Mouse (Mus musculus): Measurements from ENCODE around the gene Mefv.
"Not testable (repeated sequence)": the region's sequence is repeated elsewhere in the genome, so short reads cannot be mapped to it uniquely, and the experiment has no call there.

Gene Mefv

GRCm38 (mm10) chr16:3717980-3718379, at the start of gene Mefv:
Mefv (minus strand) TSS chr16:3718097.
- DNase-seq (ENCODE audit: low read depth), result no peak

- no peak for DNase-seq (ENCODE audit: low read depth)
Observed at GRCm38 (mm10) chr16:3748976-3749375, 31.1 kb upstream of the Mefv start.

GRCm38 (mm10) chr16:3745656-3746055, 27.8 kb upstream of the Mefv start:
- no peak for DNase-seq (ENCODE audit: low read depth)

- no peak for DNase-seq (ENCODE audit: low read depth)
Observed at GRCm38 (mm10) chr16:3744186-3744700, 26.3 kb upstream of the Mefv start.

- peak; percentile 97 for DNase-seq (ENCODE audit: low read depth)
Observed at GRCm38 (mm10) chr16:3743503-3744185, 25.7 kb upstream of the Mefv start, which contains the start of gene Zfp263. Zfp263 (plus strand) TSS chr16:3744093.

- no peak for DNase-seq (ENCODE audit: low read depth)
Observed at GRCm38 (mm10) chr16:3742466-3742865, 24.6 kb upstream of the Mefv start.

- DNase-seq (ENCODE audit: low read depth), result no peak
Observed at GRCm38 (mm10) chr16:3733198-3733732, 15.4 kb upstream of the Mefv start.

GRCm38 (mm10) chr16:3732612-3733011, 14.7 kb upstream of the Mefv start:
- DNase-seq (ENCODE audit: low read depth), result no peak

GRCm38 (mm10) chr16:3727980-3728720, 10.3 kb upstream of the Mefv start:
- no peak for DNase-seq (ENCODE audit: low read depth)

- peak; percentile 80 for DNase-seq (ENCODE audit: low read depth)
Observed at GRCm38 (mm10) chr16:3723231-3723630, 5.3 kb upstream of the Mefv start.

GRCm38 (mm10) chr16:3714731-3715130, 3.2 kb downstream of the Mefv start:
- DNase-seq (ENCODE audit: low read depth), result no peak

- DNase-seq (ENCODE audit: low read depth), result no peak
Observed at GRCm38 (mm10) chr16:3706680-3707079, 11.2 kb downstream of the Mefv start.

- no peak for DNase-seq (ENCODE audit: low read depth)
Observed at GRCm38 (mm10) chr16:3700893-3701292, 17.0 kb downstream of the Mefv start.

- DNase-seq (ENCODE audit: low read depth), result no peak
Observed at GRCm38 (mm10) chr16:3699281-3699680, 18.6 kb downstream of the Mefv start.

- DNase-seq (ENCODE audit: low read depth), result not testable (repeated sequence)
Observed at GRCm38 (mm10) chr16:3689608-3690007, 28.3 kb downstream of the Mefv start.
